Mouse (Mus musculus): ENCODE measurements around the gene Smim14. TPM values are rescaled to one million over a fixed set of nuclear protein-coding genes. Genes with fewer than 3 reads are reported as not detected.
"Not testable (repeated sequence)": the region's sequence is repeated elsewhere in the genome, so short reads cannot be mapped to it uniquely, and the experiment has no call there.

The Smim14 gene
- polyA plus RNA-seq, 1 experiment from 2014 or later = 154 TPM

- no peaks in the 10 kb centered on the region for H3K36me3 ChIP-seq
- WGBS = 92% methylated on average over 3 of the region's 3 CpGs
- H3K9ac ChIP-seq = no peak overlapping the region
- H3K27ac ChIP-seq = no peak overlapping the region
- H3K4me3 ChIP-seq = no peak overlapping the region
- no peak overlapping the region for H3K4me2 ChIP-seq (replicated peaks)
- no peak for ATAC-seq (ENCODE audit: low FRiP score)
- peaks cover 12% of the 10 kb centered on the region for H3K4me1 ChIP-seq
- no peaks in the 10 kb centered on the region for H3K9me3 ChIP-seq (replicated peaks)
- H3K27me3 ChIP-seq = no peaks in the 10 kb centered on the region
Measured at GRCm38 (mm10) chr5:65539786-65540185, 2.8 kb upstream of the Smim14 start.

GRCm38 (mm10) chr5:65538829-65539228 is 1.8 kb upstream of the Smim14 start:
- H3K4me3 ChIP-seq = peak overlapping the region; percentile 16; the same call in 1 of the 2 replicates
- no peak overlapping the region for H3K27ac ChIP-seq
- peaks cover 12% of the 10 kb centered on the region for H3K4me1 ChIP-seq
- peak overlapping the region; percentile 58 for H3K4me2 ChIP-seq (replicated peaks)
- ATAC-seq (ENCODE audit: low FRiP score) = no peak
- H3K9me3 ChIP-seq (replicated peaks) = no peaks in the 10 kb centered on the region
- no peaks in the 10 kb centered on the region for H3K36me3 ChIP-seq
- H3K9ac ChIP-seq = no peak overlapping the region
- H3K27me3 ChIP-seq = no peaks in the 10 kb centered on the region
- WGBS = 33% methylated on average over 4 of the region's 4 CpGs

GRCm38 (mm10) chr5:65538121-65538520 is 1.1 kb upstream of the Smim14 start:
- Histone ChIP-seq H3K4me3 (peak overlapping the region; percentile 95), H3K27me3 (no peaks in the 10 kb centered on the region), H3K9ac (peak overlapping the region; percentile 97), H3K36me3 (no peaks in the 10 kb centered on the region), H3K4me2 (replicated peaks) (peak overlapping the region; percentile 58), H3K27ac (peak overlapping the region; percentile 100), H3K4me1 (peaks cover 12% of the 10 kb centered on the region), H3K9me3 (replicated peaks) (no peaks in the 10 kb centered on the region)
- ATAC-seq (ENCODE audit: low FRiP score) = no peak
- 3% methylated on average over 4 of the region's 4 CpGs for WGBS

GRCm38 (mm10) chr5:65537420-65538071 is 562 bp upstream of the Smim14 start:
- no peaks in the 10 kb centered on the region for H3K9me3 ChIP-seq (replicated peaks)
- H3K4me3 ChIP-seq = peak overlapping the region; percentile 95
- peak overlapping the region; percentile 100 for H3K27ac ChIP-seq
- whole genome bisulfite sequencing = under 1% methylated on average over 46 of the region's 59 CpGs
- peak overlapping the region; percentile 97 for H3K9ac ChIP-seq
- ATAC-seq (ENCODE audit: low FRiP score) = peak; percentile 79
- peak overlapping the region; percentile 58 for H3K4me2 ChIP-seq (replicated peaks)
- H3K4me1 ChIP-seq = peaks cover 12% of the 10 kb centered on the region
- H3K36me3 ChIP-seq = no peaks in the 10 kb centered on the region
- H3K27me3 ChIP-seq = no peaks in the 10 kb centered on the region

- Histone ChIP-seq H3K4me3 (peak overlapping the region; percentile 95), H3K4me2 (replicated peaks) (peak overlapping the region; percentile 58), H3K27ac (peak overlapping the region; percentile 100), H3K4me1 (peaks cover 12% of the 10 kb centered on the region), H3K9ac (peak overlapping the region; percentile 97; the same call in 1 of the 2 replicates)
- H3K36me3 ChIP-seq; ATAC-seq (ENCODE audit: low FRiP score); H3K9me3 ChIP-seq (replicated peaks); H3K27me3 ChIP-seq: not testable (repeated sequence)
- WGBS = 84% methylated on average over 10 of the region's 10 CpGs
Measured at GRCm38 (mm10) chr5:65536068-65536465, 917 bp downstream of the Smim14 start.

GRCm38 (mm10) chr5:65535457-65536067 is 1.4 kb downstream of the Smim14 start:
- Histone ChIP-seq H3K27ac (no peak overlapping the region), H3K27me3 (no peaks in the 10 kb centered on the region), H3K9ac (no peak overlapping the region), H3K36me3 (no peaks in the 10 kb centered on the region), H3K4me1 (peaks cover 12% of the 10 kb centered on the region), H3K4me3 (no peak overlapping the region), H3K4me2 (replicated peaks) (no peak overlapping the region), H3K9me3 (replicated peaks) (no peaks in the 10 kb centered on the region)
- 68% methylated on average over 5 of the region's 5 CpGs for WGBS
- no peak for ATAC-seq (ENCODE audit: low FRiP score)

- WGBS = 66% methylated on average over 4 of the region's 4 CpGs
Measured at GRCm38 (mm10) chr5:65534496-65534895, 2.5 kb downstream of the Smim14 start.

GRCm38 (mm10) chr5:65531283-65531682 is 5.7 kb downstream of the Smim14 start:
- WGBS = 69% methylated on average over 3 of the region's 3 CpGs
- ATAC-seq (ENCODE audit: low FRiP score) = no peak
- H3K4me3 ChIP-seq = no peak overlapping the region

More at GRCm38 (mm10) chr5:65534496-65534895, 2.5 kb downstream of the Smim14 start:
- Histone ChIP-seq H3K4me3 (no peak overlapping the region), H3K9me3 (replicated peaks) (no peaks in the 10 kb centered on the region), H3K27me3 (no peaks in the 10 kb centered on the region), H3K27ac (no peak overlapping the region), H3K4me2 (replicated peaks) (no peak overlapping the region), H3K4me1 (peaks cover 10% of the 10 kb centered on the region), H3K36me3 (no peaks in the 10 kb centered on the region), H3K9ac (no peak overlapping the region)
- ATAC-seq (ENCODE audit: low FRiP score) = no peak

GRCm38 (mm10) chr5:65525674-65526443 is 11.1 kb downstream of the Smim14 start:
- no peak overlapping the region for H3K4me2 ChIP-seq (replicated peaks)
- no peaks in the 10 kb centered on the region for H3K9me3 ChIP-seq (replicated peaks)
- H3K9ac ChIP-seq = no peak overlapping the region
- no peak overlapping the region for H3K4me3 ChIP-seq
- no peaks in the 10 kb centered on the region for H3K27me3 ChIP-seq
- H3K36me3 ChIP-seq = no peaks in the 10 kb centered on the region
- 11% methylated on average over 8 of the region's 8 CpGs for WGBS
- no peak overlapping the region for H3K27ac ChIP-seq
- no peaks in the 10 kb centered on the region for H3K4me1 ChIP-seq
- no peak for ATAC-seq (ENCODE audit: low FRiP score)

More at GRCm38 (mm10) chr5:65531283-65531682, 5.7 kb downstream of the Smim14 start:
- no peaks in the 10 kb centered on the region for H3K9me3 ChIP-seq (replicated peaks)
- no peak overlapping the region for H3K4me2 ChIP-seq (replicated peaks)
- H3K36me3 ChIP-seq = no peaks in the 10 kb centered on the region
- H3K9ac ChIP-seq = no peak overlapping the region
- H3K4me1 ChIP-seq = peaks cover 1% of the 10 kb centered on the region; the same call in 1 of the 2 replicates
- no peak overlapping the region for H3K27ac ChIP-seq
- no peaks in the 10 kb centered on the region for H3K27me3 ChIP-seq

- Histone ChIP-seq H3K27ac (no peak overlapping the region), H3K4me2 (replicated peaks) (no peak overlapping the region), H3K9me3 (replicated peaks) (no peaks in the 10 kb centered on the region), H3K4me1 (no peaks in the 10 kb centered on the region), H3K9ac (no peak overlapping the region), H3K36me3 (no peaks in the 10 kb centered on the region), H3K27me3 (no peaks in the 10 kb centered on the region), H3K4me3 (no peak overlapping the region)
- ATAC-seq (ENCODE audit: low FRiP score) = no peak
- 75% methylated on average over 4 of the region's 4 CpGs for WGBS
Measured at GRCm38 (mm10) chr5:65524831-65525230, 12.2 kb downstream of the Smim14 start.

GRCm38 (mm10) chr5:65521803-65522202 is 15.2 kb downstream of the Smim14 start:
- 85% methylated on average over 1 of the region's 1 CpGs for WGBS
- ATAC-seq (ENCODE audit: low FRiP score) = no peak
- no peaks in the 10 kb centered on the region for H3K4me1 ChIP-seq
- H3K27me3 ChIP-seq = no peaks in the 10 kb centered on the region
- H3K27ac ChIP-seq = no peak overlapping the region
- H3K9me3 ChIP-seq (replicated peaks) = no peaks in the 10 kb centered on the region
- no peak overlapping the region for H3K9ac ChIP-seq
- no peaks in the 10 kb centered on the region for H3K36me3 ChIP-seq
- no peak overlapping the region for H3K4me2 ChIP-seq (replicated peaks)
- H3K4me3 ChIP-seq = no peak overlapping the region

- Histone ChIP-seq H3K4me2 (replicated peaks) (no peak overlapping the region), H3K9me3 (replicated peaks) (no peaks in the 10 kb centered on the region), H3K9ac (no peak overlapping the region), H3K36me3 (no peaks in the 10 kb centered on the region), H3K4me1 (no peaks in the 10 kb centered on the region), H3K4me3 (no peak overlapping the region), H3K27me3 (no peaks in the 10 kb centered on the region), H3K27ac (no peak overlapping the region)
- WGBS = 62% methylated on average over 5 of the region's 5 CpGs
- no peak for ATAC-seq (ENCODE audit: low FRiP score)
Measured at GRCm38 (mm10) chr5:65514635-65515278, 22.2 kb downstream of the Smim14 start.

Data from hindbrain, embryonic 12.5 days (tissue).